Mouse (Mus musculus): Measurements from ENCODE around the gene Sell. TPM values are rescaled to one million over a fixed set of nuclear protein-coding genes. Genes with fewer than 3 reads are reported as not detected.
A peak's percentile ranks its signal among the peaks of the same experiment; 100 is the strongest.
"Not testable (repeated sequence)": the region's sequence is repeated elsewhere in the genome, so short reads cannot be mapped to it uniquely, and the experiment has no call there.

Gene Sell
- 103 and 124 TPM in 2 replicates for polyA plus RNA-seq (2015; fragmentation: Nextera tagmentation; extraction: Ambion mirVana)

DNA sequence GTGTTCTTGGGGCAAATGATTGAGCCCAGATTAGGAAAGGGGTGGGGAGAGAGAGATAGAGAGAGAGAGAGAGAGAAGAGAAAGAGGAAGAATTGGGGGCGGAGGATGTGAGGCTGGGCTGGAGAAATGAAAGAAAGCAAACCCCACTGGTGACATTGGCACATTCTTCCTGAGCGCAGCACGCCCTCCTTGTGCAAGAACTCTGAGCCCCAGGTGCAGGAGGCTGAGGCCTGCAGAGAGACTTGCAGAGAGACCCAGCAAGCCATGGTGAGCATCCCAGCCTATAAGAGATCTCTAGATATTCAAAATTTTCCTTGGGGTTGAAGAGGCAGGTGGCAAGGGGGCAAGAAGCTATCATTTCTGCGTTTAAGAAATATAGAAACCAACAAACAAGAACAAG, at the start of gene Sell:
Sell (plus strand) TSS at position 58 of the 400 bp plus-strand sequence.
- DNase-seq (ENCODE audit: low spot score) = peak; percentile 80

DNA sequence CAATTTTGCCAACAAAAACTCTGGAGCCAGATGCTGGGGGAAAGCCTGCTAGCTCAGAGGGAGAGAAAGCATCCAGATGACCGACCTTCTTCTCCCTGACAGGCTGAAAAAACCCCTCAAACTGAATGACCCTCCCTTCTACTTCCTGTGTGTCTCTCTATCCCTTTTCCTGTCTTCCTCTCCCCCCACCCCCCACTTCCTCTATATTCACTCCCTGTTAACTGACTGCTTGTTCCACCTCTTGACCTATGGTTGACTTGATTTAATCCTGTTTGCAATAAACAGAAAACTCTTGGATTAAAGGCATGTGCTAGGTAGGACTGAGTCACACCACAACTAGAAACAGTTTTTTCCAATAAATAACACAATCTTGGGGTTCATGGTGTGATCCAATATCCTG, 47.2 kb upstream of the Sell start:
- no peak for DNase-seq (ENCODE audit: low spot score)

DNA sequence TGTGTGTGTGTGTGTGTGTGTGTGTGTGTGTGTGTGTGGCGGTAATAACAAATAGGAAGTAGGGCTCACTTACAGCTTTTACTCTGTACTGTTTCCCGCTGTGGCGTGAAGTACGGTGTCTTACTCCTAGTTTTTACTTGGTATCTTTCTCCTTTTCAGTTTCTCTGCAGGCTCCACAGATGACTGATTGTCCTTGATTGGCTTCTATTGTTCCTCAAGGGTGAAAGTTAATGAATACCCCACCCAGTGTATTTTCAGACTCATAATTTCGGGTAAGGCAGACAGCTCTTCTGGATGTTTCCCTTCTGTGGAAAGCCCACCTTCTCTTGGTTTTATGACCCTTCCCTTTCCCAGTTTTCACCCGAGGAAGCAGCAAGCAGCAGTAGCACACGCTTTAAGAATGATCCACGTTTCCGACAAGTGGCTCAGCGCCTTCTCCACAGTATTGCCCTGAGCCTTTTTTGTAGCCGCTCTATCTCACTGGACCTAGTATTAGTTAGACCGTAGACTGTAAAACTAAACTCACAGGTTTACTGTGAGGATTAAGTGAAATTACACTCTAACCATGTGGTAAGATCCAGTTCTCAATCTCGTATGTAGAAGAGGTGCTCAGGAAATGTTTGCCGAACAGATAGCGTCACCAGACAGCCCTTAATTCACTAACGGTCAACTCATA, 43.4 kb upstream of the Sell start:
- no peak for DNase-seq (ENCODE audit: low spot score)

DNA sequence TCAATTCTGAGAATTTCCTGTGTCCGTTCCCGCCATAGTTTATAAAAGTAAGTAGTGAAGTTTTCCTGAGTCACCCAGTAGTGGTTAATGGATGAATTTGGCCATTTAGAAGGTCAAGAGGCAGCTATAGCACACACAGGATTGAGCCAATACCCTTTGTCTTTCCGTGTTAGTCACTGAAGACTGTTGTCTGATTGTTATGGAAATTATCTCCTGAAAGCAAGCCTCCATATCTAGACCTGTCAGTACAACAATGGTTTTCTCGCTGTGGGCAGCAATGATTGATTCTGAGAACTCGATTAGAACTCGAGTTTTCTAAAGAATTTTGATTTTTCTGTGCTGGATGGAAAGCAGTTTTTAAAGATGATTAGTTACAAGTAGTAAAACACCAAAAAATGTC, 42.0 kb upstream of the Sell start:
- DNase-seq (ENCODE audit: low spot score) = no peak

DNA sequence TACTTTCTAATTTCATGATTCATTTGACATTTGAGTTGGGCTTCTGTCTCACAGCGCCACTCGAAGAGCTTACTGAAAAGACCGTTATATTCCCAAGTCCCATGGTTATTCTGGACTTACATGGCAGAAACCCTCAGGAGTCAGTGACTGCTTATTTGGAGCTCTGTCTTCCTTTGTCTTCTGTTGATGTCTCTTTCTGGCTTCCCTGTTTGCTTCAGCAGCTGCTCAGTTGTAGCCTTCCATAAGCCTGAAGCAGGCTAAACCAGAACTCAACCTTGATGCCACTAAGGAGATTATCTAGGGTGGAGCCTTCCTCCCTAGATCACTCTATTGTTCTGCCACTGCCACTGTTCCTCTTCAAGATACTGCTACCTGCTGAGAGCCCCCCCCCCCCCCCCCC, 41.0 kb upstream of the Sell start:
- DNase-seq (ENCODE audit: low spot score) = not testable (repeated sequence)

DNA sequence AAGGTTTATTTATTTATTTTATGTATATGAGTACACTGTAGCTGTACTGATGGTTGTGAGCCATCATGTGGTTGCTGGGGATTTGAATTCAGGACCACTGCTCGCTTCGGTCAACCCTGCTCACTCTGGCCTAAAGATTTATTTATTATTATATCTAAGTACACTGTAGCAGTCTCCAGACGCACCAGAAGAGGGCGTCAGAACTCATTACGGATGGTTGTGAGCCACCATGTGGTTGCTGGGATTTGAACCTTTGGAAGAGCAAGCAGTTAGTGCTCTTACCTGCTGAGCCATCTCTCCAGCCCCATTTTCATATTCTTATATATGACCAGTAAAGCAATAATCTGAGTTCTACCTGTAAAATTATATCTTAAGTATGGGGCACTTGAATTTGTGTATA, 39.7 kb upstream of the Sell start:
- not testable (repeated sequence) for DNase-seq (ENCODE audit: low spot score)

DNA sequence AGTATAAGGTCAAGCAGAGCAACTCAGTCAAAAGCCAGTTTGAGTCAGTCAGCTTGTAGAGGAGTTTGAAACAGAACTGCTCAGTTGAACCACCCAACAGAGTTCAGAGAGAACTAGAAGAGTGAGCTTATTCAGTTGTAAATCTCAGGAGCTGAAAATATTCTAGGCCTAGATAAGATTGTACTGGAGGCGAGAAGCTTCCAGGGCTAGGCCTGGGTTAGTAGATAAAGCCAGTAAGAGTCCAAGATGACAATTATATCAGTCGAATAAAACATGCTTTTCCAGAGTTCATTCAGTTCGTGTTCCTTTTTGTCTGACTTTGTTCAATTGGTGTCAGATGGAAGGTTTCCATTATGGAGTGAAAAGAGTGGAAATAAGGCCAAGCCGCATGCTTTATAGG, 36.1 kb upstream of the Sell start:
- DNase-seq (ENCODE audit: low spot score) = no peak

DNA sequence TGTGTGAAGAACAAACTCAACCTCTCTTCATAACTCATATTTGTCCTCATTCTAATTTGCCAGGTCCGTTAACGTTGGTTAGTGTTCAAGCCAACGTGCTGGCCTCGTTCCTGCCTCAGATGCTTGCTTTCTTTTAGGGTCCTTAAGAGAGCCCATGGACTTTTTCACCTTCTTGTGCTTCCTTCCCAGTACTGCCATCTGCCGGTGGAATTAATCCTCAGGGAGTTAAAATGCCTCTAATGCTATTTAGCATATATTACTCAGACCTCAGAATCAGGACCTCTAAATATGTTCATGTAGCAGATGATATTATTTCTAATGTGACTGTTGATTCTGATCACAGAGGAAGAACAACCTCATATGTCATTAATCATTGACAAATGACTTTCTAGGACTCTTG, 34.4 kb upstream of the Sell start:
- DNase-seq (ENCODE audit: low spot score) = peak; percentile 26

DNA sequence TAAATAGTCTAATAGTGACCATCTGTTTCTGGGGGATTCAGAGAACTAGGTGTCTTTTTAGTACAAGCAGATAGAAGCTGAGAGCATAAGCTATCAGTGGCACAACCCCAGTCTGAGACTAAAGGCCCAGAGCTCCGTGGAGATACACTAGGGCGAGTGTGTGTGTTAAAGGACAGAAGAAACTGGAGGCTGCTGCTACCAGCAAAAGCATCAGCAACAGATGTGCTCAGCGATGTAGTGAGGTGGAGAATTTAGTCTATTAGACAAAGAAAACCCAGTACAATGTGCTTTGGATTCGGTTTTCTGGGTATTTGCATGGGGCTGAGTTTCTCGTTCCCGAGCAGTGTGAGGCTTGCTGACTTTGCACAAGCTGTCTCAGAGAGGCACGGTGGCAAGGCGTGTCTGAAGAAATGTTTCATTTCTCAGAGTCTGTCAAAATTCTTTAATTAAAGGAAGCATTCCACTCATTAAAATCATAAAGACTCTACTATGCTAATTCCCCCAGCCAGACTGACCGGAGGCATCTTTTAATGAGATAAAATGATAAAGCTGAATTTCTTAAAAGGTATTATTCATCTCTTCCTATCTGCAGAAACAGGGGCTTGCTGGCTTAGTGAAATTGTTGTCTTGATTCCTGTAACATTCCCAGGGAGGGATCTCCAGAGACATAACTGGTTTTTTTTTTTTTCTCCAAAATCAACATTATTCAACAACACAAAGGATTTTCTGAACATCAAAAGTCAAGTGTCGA, 21.2 kb upstream of the Sell start:
- no peak for DNase-seq (ENCODE audit: low spot score)

DNA sequence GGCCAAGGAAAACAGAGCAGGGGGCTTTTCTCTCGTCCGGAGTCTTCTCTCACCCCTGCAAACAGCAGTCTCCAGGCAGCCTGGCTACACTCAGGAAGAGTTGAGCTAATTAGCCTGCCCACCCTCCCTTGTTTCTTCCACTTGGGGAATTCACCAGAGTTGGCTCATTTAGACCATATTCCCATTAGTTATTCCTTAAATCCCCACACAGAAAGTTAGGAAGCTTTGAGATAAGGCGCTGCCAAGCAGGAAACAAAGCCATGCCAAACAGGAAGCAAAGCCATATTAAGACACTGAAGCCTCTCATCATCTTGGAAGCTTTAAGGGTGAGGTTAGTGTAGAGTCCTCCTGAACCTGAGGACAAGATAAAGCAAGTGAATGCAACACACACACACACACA, 18.2 kb upstream of the Sell start:
- no peak for DNase-seq (ENCODE audit: low spot score)

DNA sequence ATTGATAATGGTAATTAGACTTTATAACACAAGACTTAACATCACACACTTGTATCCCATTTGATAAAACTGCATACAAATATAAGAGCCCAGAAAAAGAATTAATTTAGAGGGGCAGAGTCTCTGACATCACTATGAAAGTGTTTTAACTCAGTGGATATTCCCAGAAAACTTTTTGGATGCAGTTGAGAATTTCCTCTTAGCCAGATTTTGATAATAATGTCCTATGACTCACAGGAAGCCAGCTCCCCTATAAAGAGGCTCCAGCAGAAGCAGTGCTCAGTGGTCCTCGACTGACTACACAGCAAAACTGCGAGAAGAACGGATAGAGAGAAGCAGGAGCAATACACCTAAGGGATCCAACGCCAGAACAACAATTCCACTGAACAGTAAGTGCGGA, 13.8 kb upstream of the Sell start, which contains the start of gene Sele:
Sele (plus strand) TSS at position 301 of the 400 bp plus-strand sequence.
- DNase-seq (ENCODE audit: low spot score) = no peak

DNA sequence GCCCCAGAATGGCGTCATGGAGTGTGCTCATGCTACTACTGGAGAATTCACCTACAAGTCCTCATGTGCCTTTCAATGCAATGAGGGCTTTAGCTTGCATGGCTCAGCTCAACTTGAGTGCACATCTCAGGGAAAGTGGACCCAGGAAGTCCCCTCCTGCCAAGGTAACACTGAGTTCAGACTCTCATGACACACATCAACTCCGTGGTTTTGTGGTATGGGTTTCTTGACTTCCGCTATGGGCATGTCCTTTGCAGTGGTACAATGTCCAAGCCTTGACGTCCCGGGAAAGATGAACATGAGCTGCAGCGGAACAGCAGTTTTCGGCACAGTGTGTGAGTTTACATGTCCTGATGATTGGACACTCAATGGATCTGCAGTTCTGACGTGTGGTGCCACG, 8.2 kb upstream of the Sell start:
- no peak for DNase-seq (ENCODE audit: low spot score)

DNA sequence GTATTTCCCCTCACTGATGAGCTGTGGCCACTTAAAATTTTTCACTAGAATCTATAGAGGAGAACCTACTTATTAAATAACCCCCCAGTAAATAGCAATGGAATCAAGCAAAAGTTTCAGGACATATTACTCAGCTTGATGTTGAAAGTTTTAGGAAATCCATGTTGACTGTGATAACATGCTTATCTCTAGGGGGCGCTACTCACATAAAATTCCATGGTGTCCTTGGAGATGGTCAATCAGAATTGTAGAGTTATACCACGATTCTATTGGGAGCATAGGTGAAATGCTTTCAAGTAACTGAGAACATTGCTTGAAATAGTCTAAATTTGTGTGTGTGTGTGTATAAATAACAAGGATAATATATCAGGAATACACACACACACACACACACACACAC, 7.0 kb upstream of the Sell start:
- DNase-seq (ENCODE audit: low spot score) = no peak

DNA sequence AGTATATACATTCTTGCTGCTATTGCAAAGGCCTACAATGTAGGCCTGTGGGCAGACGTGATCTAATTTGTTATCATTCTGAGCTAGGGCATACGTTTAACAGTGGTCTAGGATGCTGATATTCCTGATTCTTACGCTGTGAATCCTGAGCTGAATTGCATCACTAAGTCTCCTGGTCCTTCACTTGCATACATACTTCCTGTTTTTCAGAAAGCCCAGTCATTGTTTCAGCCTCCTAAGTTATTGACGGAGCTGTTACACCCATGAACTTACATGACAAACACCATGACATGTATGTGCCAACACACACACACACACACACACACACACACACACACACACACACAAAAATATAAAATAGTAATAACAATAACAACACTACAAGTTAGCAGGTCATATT, 1.7 kb upstream of the Sell start:
- no peak for DNase-seq (ENCODE audit: low spot score)

DNA sequence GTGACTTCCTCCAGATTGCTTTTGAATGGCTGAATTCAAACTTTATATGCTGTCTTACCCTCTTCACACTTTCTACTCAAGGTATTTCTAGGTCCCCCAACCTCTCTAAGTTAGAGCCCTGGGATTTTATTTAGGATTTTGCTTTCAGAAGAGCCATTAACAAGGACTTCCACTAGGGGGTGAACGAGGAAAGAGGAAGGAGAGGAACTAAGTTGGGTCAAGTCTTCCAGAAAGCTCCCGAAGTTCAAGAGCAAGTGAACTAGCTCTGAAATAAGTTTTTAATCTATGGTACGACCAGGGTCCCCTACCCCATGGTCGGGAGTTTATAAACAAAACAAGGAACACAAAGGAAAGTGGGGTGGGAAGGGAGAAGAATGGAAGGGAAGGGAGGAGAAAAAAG, 504 bp upstream of the Sell start:
- DNase-seq (ENCODE audit: low spot score) = peak; percentile 71

DNA sequence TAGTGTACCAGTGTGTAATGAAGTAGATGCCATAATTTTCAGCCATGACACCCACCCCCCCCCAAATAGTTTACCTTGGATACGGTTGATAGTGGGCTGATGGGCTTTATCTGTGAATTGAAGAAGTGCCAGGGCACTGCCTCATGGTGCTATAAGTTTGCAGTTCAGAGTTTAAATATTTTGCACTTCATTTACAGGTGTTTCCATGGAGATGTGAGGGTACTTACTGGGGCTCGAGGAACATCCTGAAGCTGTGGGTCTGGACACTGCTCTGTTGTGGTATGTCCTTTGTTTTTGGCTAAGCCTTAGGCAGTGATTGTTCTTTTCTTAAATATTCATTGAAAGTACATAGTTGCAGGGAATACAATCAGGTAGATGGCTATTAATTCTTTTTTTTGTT, 1.1 kb downstream of the Sell start:
- DNase-seq (ENCODE audit: low spot score) = no peak

DNA sequence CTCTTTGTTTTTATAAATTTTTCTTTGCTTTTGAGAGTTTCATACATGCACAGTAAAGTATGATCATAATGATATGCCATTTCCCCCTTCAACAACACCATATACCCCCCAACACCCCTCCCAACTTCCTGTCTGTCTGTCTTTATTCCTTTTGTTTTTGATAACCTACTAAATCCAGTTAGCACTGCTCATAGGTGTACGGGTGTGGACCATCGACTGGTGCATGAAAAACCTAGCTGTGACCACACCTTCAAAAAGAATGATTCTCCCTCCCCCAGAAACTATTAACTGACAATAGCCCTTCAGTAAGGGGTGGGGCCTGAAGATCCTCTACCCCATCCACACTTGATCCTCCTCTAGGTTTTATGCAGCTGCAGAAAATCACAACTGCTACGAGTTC, 2.0 kb downstream of the Sell start:
- DNase-seq (ENCODE audit: low spot score) = peak; percentile 55

DNA sequence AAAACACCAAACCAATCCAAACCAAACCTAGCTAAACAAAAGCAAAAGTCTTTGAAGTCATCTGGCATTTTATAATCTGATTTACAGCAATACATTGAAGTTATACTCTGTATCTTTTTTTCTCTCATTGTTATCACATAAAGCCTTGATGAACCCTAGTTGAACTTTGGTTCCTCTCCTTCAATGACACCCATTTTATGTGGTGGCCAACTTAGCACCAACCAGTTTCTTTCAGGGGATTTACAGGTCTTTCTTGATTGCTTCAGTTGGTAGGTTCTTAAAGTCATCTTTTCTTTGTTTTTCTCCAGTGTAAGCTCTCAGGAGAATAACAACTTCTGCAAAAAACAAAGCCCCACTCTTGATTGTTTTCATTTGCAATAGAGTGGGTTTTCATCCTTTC, 7.5 kb downstream of the Sell start:
- no peak for DNase-seq (ENCODE audit: low spot score)

DNA sequence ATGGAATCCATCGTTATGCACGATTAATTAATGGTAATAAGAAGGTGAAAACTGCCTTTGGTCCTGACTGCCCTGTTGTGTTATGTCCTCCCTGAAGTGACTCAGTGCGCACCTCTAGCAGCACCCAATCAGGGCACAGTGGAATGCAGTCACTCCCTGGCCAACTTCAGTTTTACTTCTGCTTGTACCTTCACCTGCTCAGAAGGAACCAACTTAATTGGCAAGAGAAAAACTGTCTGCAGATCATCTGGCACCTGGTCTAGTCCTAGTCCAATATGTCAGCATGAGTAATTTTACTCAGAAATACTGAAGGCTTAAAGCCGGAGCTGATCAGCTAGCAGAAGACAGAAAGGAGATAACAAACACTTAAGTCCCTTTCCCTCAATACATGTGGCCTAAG, 8.7 kb downstream of the Sell start:
- DNase-seq (ENCODE audit: low spot score) = no peak

DNA sequence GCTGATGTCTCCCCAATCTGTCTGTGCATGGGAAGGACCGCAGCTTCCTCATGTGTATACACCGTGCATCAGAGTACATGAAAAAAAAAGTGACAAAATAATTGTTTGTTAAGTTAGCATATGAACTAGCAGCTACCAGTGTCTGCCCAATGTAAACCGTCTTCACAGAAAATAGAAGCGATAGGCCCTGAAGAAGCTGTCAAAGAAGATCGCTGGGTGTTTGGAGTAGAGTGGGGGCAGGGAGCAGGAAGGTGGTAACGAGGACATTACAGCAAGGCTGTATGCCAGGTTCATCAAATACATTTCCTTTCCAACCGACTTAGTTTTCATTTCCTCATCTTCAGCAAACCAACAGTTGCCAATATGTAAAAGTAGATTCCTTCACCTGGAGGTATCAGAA, 9.3 kb downstream of the Sell start:
- peak; percentile 65 for DNase-seq (ENCODE audit: low spot score)

DNA sequence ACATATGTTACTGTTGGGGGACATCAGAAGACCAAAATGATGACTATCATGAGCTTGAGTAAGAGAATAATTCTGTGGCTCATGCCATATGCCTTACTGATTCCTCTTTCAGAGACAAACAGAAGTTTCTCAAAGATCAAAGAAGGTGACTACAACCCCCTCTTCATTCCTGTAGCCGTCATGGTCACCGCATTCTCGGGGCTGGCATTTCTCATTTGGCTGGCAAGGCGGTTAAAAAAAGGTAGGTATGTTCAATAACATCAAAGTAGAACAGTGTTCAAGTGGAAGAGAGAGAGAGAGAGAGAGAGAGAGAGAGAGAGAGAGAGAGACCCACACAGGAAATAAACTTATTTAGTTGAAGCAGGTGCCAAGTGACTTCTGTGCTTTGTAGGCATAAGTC, 10.2 kb downstream of the Sell start:
- DNase-seq (ENCODE audit: low spot score) = peak; percentile 64

DNA sequence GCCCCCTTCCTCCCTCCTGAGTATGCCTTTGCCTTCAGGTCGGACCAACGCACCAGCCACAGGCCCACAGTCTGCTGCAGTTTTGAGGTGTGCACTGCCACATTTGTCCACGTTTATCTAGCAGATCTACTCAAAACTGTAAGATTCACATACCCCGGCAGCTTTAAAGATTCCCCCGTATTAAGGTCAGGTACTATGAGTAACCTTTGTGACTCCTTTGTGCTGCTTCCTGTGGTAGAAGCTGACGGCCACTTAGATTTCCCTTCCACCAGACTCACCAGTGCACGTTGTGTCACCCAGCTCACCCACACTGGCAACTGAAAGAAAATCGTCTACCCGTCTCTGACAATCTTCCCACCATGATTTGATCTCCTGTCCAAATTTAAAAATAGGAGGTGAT, 11.3 kb downstream of the Sell start:
- DNase-seq (ENCODE audit: low spot score) = no peak

DNA sequence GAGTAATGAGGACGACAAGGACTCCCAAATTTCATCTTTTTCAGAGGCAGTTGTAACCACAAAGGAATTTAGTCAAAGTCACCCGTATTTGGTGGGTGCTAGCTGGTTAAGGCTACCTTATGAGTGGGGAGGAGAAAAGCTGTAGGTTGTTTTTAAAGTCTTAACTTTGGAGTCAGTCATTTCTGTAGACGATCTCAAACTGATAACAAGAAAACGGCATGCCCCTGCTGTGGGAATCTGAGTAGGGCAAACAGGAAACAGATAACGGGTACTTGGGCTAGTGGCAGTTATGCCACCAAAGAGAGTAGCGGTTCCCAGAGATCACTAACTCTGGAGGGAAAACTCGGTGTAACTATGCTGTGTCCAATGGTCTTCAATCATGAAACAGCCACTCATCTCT, 12.0 kb downstream of the Sell start:
- no peak for DNase-seq (ENCODE audit: low spot score)

All from thymus, postnatal 0 days (tissue).